Mouse (Mus musculus): ENCODE measurements around the gene Irf3. TPM values are rescaled to one million over a fixed set of nuclear protein-coding genes. Genes with fewer than 3 reads are reported as not detected.
A peak's percentile ranks its signal among the peaks of the same experiment; 100 is the strongest.

The Irf3 gene
- total RNA-seq, 2 experiments from 2014 or later: 18.3 to 20.3 TPM

DNA sequence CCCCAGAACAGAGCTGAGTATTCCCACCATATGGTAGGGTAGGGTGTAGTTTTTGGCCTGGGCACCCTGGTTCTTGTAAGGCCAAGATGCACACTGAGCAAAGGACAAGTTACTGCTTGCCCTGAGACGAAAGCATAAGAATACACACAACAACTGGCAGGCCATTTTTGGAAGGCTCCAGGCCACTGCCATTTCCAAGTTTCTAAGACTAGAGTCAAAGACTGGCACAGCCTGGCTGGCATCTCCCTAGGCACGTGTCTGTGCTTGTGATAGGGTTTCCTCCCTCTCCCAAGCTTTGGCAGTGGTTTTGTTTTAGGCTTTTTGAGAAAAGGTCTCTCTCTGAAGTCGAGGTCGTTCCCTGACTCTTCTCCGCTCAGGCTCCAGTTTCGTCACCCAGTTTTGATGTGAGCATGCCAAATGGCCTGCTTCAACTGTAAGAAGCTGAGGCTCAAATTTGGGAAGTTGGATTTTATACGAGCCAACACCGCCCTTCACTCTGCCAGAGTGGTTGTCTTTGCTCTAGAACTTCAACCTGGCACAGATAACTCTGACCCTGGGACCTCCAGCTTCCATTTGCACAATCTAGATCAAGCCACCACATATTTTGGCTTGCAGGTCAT lies 28.3 kb downstream of the Irf3 start:
- intact Hi-C loops (cut with DNase I): no loop called here
- DNase-seq: no peak

DNA sequence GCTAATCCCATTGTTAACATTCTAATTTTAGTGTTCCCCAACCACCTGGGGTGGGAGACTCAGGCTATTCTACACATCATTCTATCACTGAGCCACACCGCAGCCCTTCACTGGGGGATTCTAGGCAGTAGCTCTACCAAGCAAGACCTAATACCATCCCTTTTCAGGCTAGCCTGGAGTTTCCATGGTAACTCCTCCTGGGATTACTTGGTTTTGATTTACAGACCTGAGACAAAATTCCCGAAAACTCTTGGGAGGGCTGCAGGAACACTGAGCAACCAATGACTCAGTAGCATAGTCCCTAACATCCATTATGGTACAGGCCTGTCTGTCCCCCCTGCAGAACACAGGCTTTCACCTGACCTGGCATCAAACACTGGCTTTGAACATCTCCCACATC lies 28.8 kb downstream of the Irf3 start:
- intact Hi-C loops (cut with DNase I): no loop called here
- no peak for DNase-seq

DNA sequence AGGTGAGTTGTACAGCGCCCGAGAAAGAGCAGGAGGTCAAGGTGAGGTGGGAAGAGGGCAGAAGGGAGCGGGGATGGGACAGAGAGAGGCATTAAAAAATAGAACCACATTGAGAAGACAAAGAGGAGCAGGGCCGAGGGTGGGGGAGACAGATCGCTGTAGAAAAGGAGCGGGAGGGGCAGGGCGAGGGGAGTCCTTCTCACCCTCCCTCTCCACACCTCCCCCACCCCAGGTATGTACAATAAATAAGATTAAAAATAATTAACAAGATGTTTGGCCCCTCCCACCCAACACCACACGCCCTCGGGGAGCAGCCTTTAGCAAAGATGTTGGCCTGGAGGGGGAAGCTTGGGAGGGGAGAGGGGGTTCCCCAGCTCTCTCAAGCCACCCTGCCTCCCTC lies 30.3 kb downstream of the Irf3 start:
- intact Hi-C loops (cut with DNase I): no loop called here
- no peak for DNase-seq

DNA sequence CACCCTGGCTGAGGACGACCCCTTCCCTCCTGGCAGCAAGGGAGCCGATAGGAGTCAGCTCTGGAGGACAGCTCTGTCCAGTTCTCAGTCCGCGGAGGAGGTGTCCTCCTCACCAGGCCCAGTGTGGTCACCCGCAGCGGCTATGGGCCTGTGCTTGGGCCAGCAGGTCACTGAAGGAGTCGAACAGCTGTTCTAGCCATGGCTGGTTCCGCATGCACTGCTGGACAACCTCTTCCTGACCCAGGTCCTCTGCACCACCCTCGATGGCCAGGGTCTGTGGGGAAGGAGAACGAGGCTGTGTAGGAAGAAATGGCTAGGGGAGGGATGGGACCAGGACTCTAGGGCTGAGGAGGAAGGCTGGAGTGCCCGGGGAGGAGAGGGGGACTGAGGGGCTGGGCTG lies 30.9 kb downstream of the Irf3 start:
- intact Hi-C loops (cut with DNase I): no loop called here
- no peak for DNase-seq

DNA sequence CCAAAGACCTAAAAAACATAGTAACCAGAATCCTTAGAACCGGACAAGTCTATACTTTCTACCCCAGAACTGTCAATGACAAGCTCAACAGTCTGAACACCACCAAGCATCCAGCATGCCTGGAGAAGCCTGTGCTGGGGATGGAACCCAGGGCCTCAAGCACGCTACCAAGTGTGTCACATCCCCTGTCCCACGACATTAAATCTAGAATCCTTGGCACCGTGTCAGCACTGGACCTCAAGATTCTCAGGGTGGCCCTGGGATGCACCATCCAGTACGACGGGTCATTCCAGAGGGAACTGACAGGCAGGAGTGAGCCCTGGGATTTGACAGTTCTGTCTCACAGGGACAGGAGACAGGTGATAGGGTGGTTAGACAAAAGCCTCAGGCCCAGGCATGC lies 32.5 kb downstream of the Irf3 start:
- no peak for DNase-seq
- intact Hi-C loops (cut with DNase I): no loop called here

DNA sequence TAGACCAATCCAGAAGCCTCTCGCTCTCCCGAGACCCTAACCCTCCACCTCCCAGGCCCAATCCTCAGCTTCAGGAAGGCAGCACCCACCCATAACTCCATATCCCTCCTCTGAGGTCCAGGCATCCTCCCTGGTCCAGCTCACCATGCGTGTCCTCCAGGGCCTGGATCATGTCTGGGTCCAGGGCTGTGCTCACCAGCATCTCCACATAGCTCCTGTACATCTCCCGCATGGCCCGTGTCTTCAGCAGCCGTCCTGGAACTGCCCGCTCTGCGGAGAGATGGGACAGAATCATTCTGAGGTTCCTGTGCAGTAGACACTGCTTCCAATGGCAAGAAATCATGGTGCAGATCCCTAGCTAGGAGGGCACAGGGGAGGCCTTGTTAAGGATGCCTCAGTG lies 33.4 kb downstream of the Irf3 start:
- intact Hi-C loops (cut with DNase I): no loop called here

DNA sequence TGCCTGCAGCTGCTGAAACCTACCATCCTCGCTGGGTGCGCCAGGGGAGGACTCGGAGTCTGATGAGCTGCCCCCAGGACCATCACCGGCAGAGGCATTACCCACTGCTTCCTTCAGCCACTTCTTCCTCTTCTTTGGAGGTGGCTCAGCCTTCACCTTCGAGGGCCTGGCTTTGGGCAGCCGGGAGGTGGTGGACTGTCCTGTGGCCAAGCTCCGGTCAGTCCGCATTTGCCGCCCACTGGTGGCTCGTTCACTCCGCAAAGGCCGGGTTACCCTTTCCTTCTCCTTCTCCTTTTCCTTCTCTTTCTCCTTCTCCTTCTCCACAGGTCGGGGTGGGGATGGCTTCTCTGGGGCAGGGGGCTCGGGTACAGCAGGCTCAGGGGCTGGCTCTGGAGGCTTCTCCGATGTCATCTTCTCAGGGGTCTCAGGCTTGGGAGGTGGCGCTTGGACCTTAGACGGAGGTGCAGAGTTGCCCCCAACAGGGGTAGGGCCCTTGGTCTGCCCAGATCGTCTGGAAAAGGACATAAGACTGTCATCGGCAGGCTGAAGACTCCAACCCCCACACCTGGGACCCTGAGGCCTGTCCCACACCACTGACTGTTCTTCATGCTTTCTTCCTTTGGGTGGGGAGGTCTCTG lies 36.4 kb downstream of the Irf3 start:
- intact Hi-C loops (cut with DNase I): no loop called here

More for the DNA sequence above, 33.4 kb downstream of the Irf3 start:
- DNase-seq: no peak

DNA sequence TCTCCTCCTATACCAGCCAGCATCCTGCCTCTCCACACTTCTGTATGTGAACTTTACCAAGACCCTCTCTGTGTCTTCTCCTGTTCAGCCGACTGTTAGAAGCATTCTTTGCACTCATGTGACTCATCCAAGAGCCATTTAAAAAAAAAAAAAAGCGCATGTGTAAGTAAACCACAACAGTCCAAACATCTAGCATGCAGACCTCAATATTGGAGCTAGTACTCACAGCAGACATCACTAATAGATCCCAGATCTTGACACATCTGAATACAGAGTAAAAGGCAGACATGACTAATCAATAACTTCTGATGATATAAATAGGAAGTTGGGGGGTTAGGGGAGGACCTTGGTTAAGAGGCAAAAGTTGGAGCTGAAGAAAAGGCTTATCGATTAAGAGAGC lies 38.2 kb downstream of the Irf3 start:
- DNase-seq: no peak
- intact Hi-C loops (cut with DNase I): no loop called here

More for the DNA sequence above, 36.4 kb downstream of the Irf3 start:
- DNase-seq: no peak

DNA sequence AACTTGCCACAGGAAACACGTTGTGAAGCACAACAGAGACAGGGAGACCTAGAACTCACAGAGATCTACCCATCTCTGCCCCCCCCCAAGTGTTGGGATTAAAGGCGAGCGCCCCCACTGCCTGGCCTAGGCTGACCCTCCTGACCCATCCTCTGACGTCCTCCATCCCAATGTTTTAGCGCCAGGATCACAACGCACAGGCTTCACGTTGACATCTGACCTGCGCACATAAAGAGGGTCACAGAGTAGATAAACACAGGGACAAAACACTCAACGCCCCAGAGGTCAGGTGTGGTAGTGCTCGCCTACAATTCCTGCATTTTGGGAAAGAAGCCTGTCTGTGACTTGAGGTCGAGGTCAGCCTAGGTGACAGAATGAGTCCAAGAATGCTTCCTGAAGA lies 39.3 kb downstream of the Irf3 start:
- intact Hi-C loops (cut with DNase I): no loop called here
- DNase-seq: no peak

DNA sequence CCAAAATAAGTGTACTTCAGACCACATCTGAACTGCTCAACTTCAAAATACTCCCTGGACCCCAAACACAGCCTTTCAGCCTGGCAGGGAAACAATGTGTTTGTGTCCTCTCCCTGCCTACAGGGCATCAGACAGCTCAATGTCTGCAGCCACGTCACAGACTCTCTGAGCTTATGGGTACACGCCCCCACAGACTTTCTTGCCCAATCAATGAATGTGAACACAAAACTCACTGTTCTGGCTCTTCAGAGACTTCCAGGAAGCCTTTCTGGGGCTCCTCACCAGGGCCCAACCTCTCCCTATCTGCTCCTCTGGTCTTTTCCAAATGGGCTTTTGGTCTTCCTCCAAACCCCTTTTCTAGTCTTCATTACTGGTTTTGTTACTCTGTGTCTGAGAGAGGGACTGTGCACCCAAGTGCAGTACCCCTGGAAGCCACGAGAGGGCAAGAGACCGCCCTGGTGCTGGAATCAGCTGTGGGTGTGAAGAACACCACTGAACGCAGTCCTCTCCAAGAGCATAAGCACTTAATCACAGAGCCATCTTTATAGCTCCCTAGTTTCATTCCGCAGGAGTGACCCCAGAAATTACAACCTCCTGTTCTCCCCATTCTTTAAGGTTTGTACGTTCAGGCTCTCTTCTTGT lies 40.4 kb downstream of the Irf3 start:
- no peak for DNase-seq
- intact Hi-C loops (cut with DNase I): no loop called here

DNA sequence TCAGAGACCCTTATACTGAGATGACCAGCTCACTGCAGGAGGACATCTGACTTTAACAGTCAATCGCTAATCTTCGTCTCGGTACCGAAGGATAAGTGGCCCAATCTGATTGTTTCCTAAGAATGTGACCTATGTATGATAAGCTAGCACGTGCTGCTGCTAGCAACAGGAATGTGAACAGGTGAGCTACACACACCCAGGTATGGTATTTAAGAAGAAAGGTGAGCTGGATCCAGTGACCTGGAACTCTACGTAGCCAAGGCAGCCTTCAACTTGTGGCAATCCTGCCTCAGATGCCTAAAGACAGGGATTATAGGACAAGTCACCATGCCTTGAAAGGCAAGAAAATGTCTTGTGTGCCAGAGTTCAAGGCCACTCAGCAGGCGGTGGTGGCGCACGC lies 41.0 kb downstream of the Irf3 start:
- intact Hi-C loops (cut with DNase I): no loop called here
- no peak for DNase-seq

DNA sequence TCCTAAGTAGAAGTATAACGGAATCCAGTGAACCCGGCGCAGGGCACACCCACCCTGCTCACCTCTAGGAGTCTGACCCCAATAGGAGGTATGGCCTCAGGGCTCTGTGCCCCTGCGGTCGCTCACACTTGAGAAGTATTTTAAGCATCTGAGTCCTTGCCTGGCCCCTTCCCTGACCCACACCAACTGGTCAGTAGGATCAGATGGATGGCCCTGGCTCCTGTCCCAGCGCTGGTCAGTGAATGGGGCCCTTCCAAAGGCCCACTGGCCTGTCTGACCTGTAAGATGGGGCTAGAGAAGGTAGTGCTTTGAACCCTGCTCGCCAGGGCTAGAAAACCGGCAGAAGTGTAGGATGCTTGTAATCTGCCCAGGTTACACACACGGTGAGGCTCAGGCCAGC lies 43.4 kb downstream of the Irf3 start:
- peak; percentile 54 to 58 for DNase-seq
- intact Hi-C loops (cut with DNase I): no loop called here

DNA sequence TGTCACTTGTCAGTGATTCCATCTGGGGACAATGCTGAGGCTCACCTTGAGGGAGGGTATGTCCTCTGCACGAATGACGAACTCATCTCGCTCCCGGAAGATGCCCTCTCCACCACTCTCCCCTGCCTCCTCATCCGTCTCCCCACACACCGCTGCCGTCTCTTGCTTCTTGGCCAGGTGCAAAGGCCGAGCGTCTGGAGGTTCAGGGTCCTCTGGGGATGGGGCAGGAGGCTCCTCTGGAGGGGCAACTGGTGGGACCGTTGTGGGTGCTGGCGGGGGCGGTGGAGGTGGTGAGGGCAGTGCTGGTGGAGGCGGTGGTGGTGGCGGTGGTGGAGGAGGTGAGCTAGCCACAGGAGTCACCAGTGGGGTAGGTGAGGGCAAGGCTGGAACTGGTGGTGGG lies 45.9 kb downstream of the Irf3 start:
- no peak for DNase-seq
- intact Hi-C loops (cut with DNase I): no loop called here

DNA sequence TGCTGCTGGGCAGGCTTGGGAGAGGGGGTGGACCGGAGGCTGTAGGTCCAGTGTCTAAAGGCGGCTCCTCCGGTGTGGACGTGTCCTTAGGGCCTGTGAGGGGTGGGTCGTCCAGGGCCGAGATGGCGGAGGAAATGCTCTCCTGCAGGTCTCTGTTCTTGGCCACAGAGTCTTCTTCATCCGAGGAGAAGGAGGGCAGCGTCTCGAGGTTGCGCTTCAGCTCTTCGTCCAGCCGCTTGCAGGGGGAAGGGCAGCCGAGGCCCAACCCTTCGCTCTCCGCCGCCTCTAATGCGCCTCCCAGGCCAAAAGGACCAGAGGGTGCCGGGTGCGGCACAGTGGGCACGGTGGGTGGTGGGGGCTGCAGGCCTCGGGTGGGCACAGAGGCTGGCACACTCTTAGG lies 48.3 kb downstream of the Irf3 start:
- no peak for DNase-seq
- intact Hi-C loops (cut with DNase I): no loop called here

DNA sequence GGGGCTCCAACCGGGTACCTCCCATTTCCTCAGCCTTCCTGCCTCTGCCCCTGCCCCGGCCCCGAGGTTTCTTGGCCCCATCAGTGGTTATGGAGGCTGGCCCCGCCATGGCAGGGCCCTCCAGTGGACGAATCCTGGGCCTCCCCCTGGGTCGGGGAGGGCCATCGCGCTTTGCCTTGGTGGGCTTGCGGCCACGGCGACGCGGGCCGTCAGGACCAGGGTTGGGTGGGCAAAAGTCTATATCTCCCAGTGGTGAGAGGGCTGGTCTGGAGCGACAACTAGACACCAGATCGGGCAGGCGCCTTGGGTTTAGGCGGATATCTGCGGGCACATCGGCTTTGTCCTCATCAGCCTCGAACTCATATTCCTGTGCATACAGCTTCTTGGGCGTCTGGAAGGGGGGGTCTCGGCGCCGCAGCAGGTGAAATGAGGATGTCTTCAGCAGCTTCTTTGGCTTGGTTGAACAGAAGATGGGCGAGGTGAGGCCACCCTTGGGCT lies 49.5 kb downstream of the Irf3 start:
- intact Hi-C loops (cut with DNase I): no loop called here
- no peak for DNase-seq

DNA sequence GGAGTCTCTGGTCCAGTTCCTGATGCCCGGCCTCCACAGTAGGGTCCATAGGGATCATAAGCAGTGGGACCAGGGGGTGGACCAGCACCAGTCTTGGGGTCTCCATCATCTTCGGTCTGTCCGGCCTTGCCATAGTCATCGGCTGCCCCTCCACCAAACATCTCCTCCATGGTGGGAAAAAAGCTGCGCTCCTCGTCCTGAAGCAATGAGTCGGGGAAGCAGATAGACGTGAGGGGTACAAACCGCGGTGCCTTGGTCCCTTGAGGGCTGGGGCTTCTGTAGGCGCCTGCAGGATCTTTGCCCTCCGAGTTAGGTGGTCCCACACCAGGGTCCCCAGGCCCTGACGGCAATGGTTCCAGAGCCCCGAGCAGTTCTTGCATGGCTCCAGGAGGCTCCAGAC lies 50.0 kb downstream of the Irf3 start:
- intact Hi-C loops (cut with DNase I): no loop called here

DNA sequence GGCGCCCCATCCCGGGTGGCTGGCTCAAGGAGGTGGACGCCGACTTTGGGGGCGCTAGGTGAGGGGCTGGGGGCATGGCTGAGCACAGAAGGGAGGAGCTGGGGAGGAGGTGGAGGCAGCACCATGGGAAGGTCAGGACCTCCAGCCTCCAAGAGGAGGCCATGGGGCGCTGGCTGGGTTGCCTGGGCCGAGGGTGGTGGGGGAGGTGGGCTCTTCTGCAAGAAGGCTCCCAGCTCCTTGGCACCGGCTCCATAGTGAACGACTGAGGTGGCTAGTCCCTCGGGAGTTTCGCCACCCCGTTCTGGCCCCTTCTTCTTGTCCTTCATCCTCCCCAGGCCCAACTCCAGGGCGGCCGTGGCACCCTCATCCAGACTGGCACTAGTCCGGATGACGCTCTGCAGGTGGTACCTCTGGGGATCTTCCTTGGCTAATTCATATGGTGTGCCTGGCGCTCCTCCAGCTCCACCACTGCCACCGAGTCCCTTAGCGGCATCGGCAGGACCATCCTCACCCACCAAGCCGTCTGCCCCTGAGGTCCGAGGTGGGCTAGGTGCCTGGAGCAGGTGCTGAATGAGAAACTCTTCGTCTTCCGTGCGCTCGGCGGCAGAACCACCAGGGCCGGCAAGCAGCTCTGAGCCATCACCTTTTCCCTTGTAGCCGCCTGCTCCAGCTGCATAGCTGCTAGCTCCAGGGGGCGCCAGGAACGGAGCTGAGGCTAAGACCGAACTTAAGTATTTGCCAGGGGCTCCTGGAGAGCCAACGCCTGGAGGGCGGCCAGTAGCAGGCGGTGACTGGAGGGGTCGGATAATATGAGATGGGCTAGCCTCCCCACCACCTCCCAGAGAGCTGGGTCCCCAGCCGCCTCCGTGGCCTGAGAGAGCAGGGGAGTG lies 50.8 kb downstream of the Irf3 start:
- no peak for DNase-seq
- intact Hi-C loops (cut with DNase I): no loop called here

More for the DNA sequence above, 50.0 kb downstream of the Irf3 start:
- DNase-seq: no peak

DNA sequence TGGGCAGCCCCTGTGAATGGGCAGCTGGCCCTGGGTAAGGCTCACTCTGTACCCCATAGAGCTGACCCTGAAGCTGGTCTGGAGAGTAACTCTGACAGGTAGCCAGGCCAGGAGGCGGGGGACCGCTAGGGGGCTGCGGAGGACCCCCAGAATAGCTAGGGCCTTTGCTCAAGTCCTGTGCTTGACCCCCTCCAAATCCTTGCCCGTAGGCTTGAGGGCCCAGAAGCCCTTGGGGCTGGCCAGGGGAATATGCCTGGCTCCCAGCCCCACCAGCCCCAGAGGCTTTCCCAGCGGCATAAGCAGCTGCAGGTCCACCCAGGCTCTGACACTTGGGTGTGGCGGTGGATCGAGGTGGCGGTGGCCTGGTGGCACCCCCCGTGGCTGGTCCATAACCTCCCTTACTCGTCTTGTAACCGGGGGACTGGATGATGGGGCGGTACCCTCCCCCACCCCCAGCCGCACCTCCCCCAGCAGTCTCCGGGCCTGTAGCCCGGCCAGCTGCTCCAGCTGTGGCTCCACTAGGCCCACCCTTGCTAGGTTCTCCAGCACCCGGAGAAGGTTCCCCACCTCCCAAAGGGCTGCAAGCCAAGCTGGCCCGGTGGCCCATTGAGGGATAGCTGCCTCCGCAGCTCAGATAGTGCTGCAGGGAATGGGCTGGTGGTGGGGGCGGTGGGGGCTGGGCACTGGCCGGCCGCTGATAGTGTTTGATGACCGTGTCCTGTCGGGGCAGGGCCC lies 51.6 kb downstream of the Irf3 start:
- peak in 1 of 2 experiments; percentile 32 for DNase-seq
- intact Hi-C loops (cut with DNase I): no loop called here

DNA sequence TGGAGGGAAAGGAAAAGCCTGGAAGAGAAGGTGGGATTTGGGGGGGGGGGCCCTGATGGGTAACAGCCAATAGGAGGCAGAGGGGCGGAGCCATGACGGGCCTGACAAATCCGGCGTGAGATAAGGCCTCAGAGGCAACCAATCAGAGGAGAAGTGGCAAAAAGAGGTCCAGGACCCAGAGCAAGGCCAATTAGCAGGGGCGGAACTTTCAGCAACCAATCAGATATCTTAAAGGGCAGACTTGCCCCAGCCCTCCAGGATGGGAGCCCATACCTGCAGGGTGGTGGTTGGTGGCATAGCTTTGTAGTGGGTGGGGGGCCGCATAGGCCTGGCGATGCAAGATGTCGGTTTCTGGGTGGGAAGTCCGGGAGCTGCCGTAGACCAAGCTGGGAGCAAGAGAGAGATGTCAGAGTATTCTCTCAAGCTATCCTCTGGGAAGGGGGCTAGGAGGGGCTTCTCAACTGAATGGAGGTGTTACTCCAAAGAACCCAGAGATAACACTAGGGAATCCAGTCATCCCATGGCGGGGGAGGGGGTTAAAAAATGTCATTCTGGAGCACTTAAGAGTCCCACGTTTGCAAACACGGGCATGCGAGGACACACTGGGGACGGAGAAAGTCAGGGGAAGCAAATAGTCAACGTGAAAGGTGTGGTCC lies 53.6 kb downstream of the Irf3 start:
- peak; percentile 60 to 75 for DNase-seq
- intact Hi-C loops (cut with DNase I): no loop called here

DNA sequence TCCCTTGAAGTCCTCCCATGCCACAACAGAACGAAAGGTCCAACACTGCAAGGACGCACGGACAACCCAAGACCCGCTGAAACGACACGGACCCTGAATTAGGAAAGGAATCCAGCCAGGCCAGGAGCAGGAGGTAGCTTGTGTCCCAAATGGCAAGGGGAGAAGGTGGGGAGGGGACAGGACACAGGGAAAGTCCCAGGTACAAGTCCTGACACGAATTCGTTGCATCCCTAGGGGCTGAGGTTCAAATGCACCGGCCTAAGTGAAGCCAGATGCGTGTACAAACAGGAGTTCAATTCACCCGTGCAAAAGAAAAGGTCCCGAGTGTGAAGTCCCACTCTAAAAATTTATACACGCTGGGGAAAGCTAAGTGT lies 54.1 kb downstream of the Irf3 start:
- DNase-seq: no peak
- intact Hi-C loops (cut with DNase I): no loop called here

Data from gastrocnemius, postnatal 36 days (tissue).